Mouse (Mus musculus): ENCODE results near the gene AI837181. TPM values are rescaled to one million over a fixed set of nuclear protein-coding genes. Genes with fewer than 3 reads are reported as not detected.

The AI837181 gene
- polyA plus RNA-seq, 2 experiments: 57.1 to 97.5 TPM

GRCm38 (mm10) chr19:5413840-5414239 is 11.1 kb upstream of the AI837181 start:
- Histone ChIP-seq H3K9me3 (ENCODE audit: control insufficient read depth, low read length) (no peaks in the 10 kb centered on the region), H3K9ac (ENCODE audit: low read depth, low read length, severe bottlenecking) (no peak overlapping the region), H3K36me3 (ENCODE audit: control insufficient read depth, insufficient read depth, low read length) (peaks cover 3% of the 10 kb centered on the region; the same call in 1 of the 2 replicates), H3K4me1 (ENCODE audit: control insufficient read depth, insufficient read depth, low read length) (0 out of 2 replicates have a peak, but pooled peaks cover 5% of the 10 kb centered on the region), H3K27ac (replicated peaks; ENCODE audit: low read depth, low read length) (no peak overlapping the region), H3K4me2 (replicated peaks; ENCODE audit: low read depth, low read length, severe bottlenecking) (no peak overlapping the region), H3K4me3 (replicated peaks; ENCODE audit: low read length) (no peak overlapping the region), H3K27me3 (ENCODE audit: control insufficient read depth, insufficient read depth, low read length) (no peaks in the 10 kb centered on the region)
- DNase-seq (ENCODE audit: low spot score) (no peak), ATAC-seq (ENCODE audit: low FRiP score, low read depth) (no peak)
- no peak for TF ChIP-seq POLR2A (IDR thresholded peaks at IDR 0.05; ENCODE audit: borderline replicate concordance, extremely low read depth, insufficient read depth, insufficient read length)
- 71% methylated on average over 4 of the region's 4 CpGs for WGBS

GRCm38 (mm10) chr19:5414534-5414957 is 10.4 kb upstream of the AI837181 start:
- ATAC-seq (ENCODE audit: low FRiP score, low read depth): no peak

GRCm38 (mm10) chr19:5418750-5419466 is 6.0 kb upstream of the AI837181 start:
- H3K4me3 ChIP-seq (replicated peaks; ENCODE audit: low read length): no peak overlapping the region

More at GRCm38 (mm10) chr19:5414534-5414957, 10.4 kb upstream of the AI837181 start:
- Histone ChIP-seq H3K4me2 (replicated peaks; ENCODE audit: low read depth, low read length, severe bottlenecking) (no peak overlapping the region), H3K9me3 (ENCODE audit: control insufficient read depth, low read length) (no peaks in the 10 kb centered on the region), H3K9ac (ENCODE audit: low read depth, low read length, severe bottlenecking) (no peak overlapping the region), H3K27me3 (ENCODE audit: control insufficient read depth, insufficient read depth, low read length) (no peaks in the 10 kb centered on the region), H3K36me3 (ENCODE audit: control insufficient read depth, insufficient read depth, low read length) (peaks cover 4% of the 10 kb centered on the region; the same call in 1 of the 2 replicates), H3K4me1 (ENCODE audit: control insufficient read depth, insufficient read depth, low read length) (0 out of 2 replicates have a peak, but pooled peaks cover 2% of the 10 kb centered on the region), H3K4me3 (replicated peaks; ENCODE audit: low read length) (no peak overlapping the region), H3K27ac (replicated peaks; ENCODE audit: low read depth, low read length) (no peak overlapping the region)
- 44% methylated on average over 2 of the region's 2 CpGs for WGBS
- no peak for TF ChIP-seq POLR2A (IDR thresholded peaks at IDR 0.05; ENCODE audit: borderline replicate concordance, extremely low read depth, insufficient read depth, insufficient read length)
- no peak for DNase-seq (ENCODE audit: low spot score)

GRCm38 (mm10) chr19:5419630-5420029 is 5.3 kb upstream of the AI837181 start:
- TF ChIP-seq POLR2A (IDR thresholded peaks at IDR 0.05; ENCODE audit: borderline replicate concordance, extremely low read depth, insufficient read depth, insufficient read length): no peak
- Histone ChIP-seq H3K4me3 (replicated peaks; ENCODE audit: low read length) (no peak overlapping the region), H3K36me3 (ENCODE audit: control insufficient read depth, insufficient read depth, low read length) (peaks cover 41% of the 10 kb centered on the region), H3K27me3 (ENCODE audit: control insufficient read depth, insufficient read depth, low read length) (no peaks in the 10 kb centered on the region), H3K27ac (replicated peaks; ENCODE audit: low read depth, low read length) (no peak overlapping the region), H3K4me1 (ENCODE audit: control insufficient read depth, insufficient read depth, low read length) (peaks cover 10% of the 10 kb centered on the region), H3K9me3 (ENCODE audit: control insufficient read depth, low read length) (no peaks in the 10 kb centered on the region), H3K9ac (ENCODE audit: low read depth, low read length, severe bottlenecking) (no peak overlapping the region), H3K4me2 (replicated peaks; ENCODE audit: low read depth, low read length, severe bottlenecking) (no peak overlapping the region)
- DNase-seq (ENCODE audit: low spot score): no peak
- ATAC-seq (ENCODE audit: low FRiP score, low read depth): no peak
- WGBS: 90% methylated on average over 9 of the region's 9 CpGs

More at GRCm38 (mm10) chr19:5418750-5419466, 6.0 kb upstream of the AI837181 start:
- peaks cover 41% of the 10 kb centered on the region for H3K36me3 ChIP-seq (ENCODE audit: control insufficient read depth, insufficient read depth, low read length)
- H3K4me2 ChIP-seq (replicated peaks; ENCODE audit: low read depth, low read length, severe bottlenecking): no peak overlapping the region
- no peak overlapping the region for H3K27ac ChIP-seq (replicated peaks; ENCODE audit: low read depth, low read length)
- ATAC-seq (ENCODE audit: low FRiP score, low read depth): no peak
- no peak overlapping the region for H3K9ac ChIP-seq (ENCODE audit: low read depth, low read length, severe bottlenecking)
- H3K4me1 ChIP-seq (ENCODE audit: control insufficient read depth, insufficient read depth, low read length): peaks cover 9% of the 10 kb centered on the region
- no peak for DNase-seq (ENCODE audit: low spot score)
- no peak for TF ChIP-seq POLR2A (IDR thresholded peaks at IDR 0.05; ENCODE audit: borderline replicate concordance, extremely low read depth, insufficient read depth, insufficient read length)
- 98% methylated on average over 8 of the region's 8 CpGs for WGBS
- no peaks in the 10 kb centered on the region for H3K27me3 ChIP-seq (ENCODE audit: control insufficient read depth, insufficient read depth, low read length)
- H3K9me3 ChIP-seq (ENCODE audit: control insufficient read depth, low read length): no peaks in the 10 kb centered on the region

- Histone ChIP-seq H3K4me2 (replicated peaks; ENCODE audit: low read depth, low read length, severe bottlenecking) (no peak overlapping the region), H3K9me3 (ENCODE audit: control insufficient read depth, low read length) (no peaks in the 10 kb centered on the region), H3K4me3 (replicated peaks; ENCODE audit: low read length) (no peak overlapping the region), H3K27me3 (ENCODE audit: control insufficient read depth, insufficient read depth, low read length) (no peaks in the 10 kb centered on the region), H3K4me1 (ENCODE audit: control insufficient read depth, insufficient read depth, low read length) (peaks cover 10% of the 10 kb centered on the region), H3K27ac (replicated peaks; ENCODE audit: low read depth, low read length) (no peak overlapping the region), H3K36me3 (ENCODE audit: control insufficient read depth, insufficient read depth, low read length) (peaks cover 41% of the 10 kb centered on the region), H3K9ac (ENCODE audit: low read depth, low read length, severe bottlenecking) (no peak overlapping the region)
- WGBS: 97% methylated on average over 6 of the region's 6 CpGs
- no peak for DNase-seq (ENCODE audit: low spot score)
- ATAC-seq (ENCODE audit: low FRiP score, low read depth): no peak
- TF ChIP-seq POLR2A (IDR thresholded peaks at IDR 0.05; ENCODE audit: borderline replicate concordance, extremely low read depth, insufficient read depth, insufficient read length): no peak
These were observed 4.4 kb upstream of the AI837181 start for GRCm38 (mm10) chr19:5420579-5420978.
